Mouse (Mus musculus): ENCODE measurements around the gene Hddc3. TPM values are rescaled to one million over a fixed set of nuclear protein-coding genes. Genes with fewer than 3 reads are reported as not detected.

Gene Hddc3
- polyA plus RNA-seq (2014; fragmentation: Nextera tagmentation; extraction: Ambion mirVana), result 13.3 and 15.7 TPM in 2 replicates

GRCm38 (mm10) chr7:80342858-80343257 lies at the start of gene Hddc3:
Gene Hddc3, plus strand, starts transcription at chr7:80343104.
- H3K4me2 ChIP-seq, result peak within 1 kb of the TSS; percentile 91
- 1% methylated on average over 25 of the region's 25 CpGs for WGBS (ENCODE audit: insufficient replicate concordance)
- H3K36me3 ChIP-seq (ENCODE audit: control insufficient read depth, insufficient read depth, low read length), result no peaks in the 10 kb centered on the region
- peak within 1 kb of the TSS; percentile 59 for H3K4me3 ChIP-seq (ENCODE audit: low read depth, low read length)
- no peaks in the 10 kb centered on the region for H3K9me3 ChIP-seq (replicated peaks; ENCODE audit: control insufficient read depth, low read length)
- H3K4me1 ChIP-seq (ENCODE audit: control insufficient read depth, insufficient read depth, low read length), result peaks cover 25% of the 10 kb centered on the region
- no peak for ATAC-seq (replicated peaks; ENCODE audit: insufficient number of reproducible peaks, low FRiP score, low TSS enrichment)
- no peaks in the 10 kb centered on the region for H3K27me3 ChIP-seq (ENCODE audit: control insufficient read depth, insufficient read depth, low read length)
- H3K27ac ChIP-seq (ENCODE audit: low read depth, low read length), result peak within 1 kb of the TSS; percentile 54
- peak within 1 kb of the TSS; percentile 88 for H3K9ac ChIP-seq (ENCODE audit: low read depth, low read length)

GRCm38 (mm10) chr7:80294062-80294763 lies 48.7 kb upstream of the Hddc3 start, which contains the start of gene Prc1:
Gene Prc1, plus strand, starts transcription at chr7:80294450.
- Histone ChIP-seq H3K36me3 (ENCODE audit: control insufficient read depth, insufficient read depth, low read length) (peaks cover 3% of the 10 kb centered on the region; the same call in 1 of the 2 replicates), H3K9me3 (replicated peaks; ENCODE audit: control insufficient read depth, low read length) (no peaks in the 10 kb centered on the region), H3K9ac (ENCODE audit: low read depth, low read length) (peak within 1 kb of the TSS; percentile 87), H3K4me2 (peak within 1 kb of the TSS; percentile 57), H3K27ac (ENCODE audit: low read depth, low read length) (peak within 1 kb of the TSS; percentile 81), H3K4me1 (ENCODE audit: control insufficient read depth, insufficient read depth, low read length) (peaks cover 9% of the 10 kb centered on the region; the same call in 1 of the 2 replicates), H3K4me3 (ENCODE audit: low read depth, low read length) (peak within 1 kb of the TSS; percentile 76), H3K27me3 (ENCODE audit: control insufficient read depth, insufficient read depth, low read length) (no peaks in the 10 kb centered on the region)
- peak; percentile 98 for ATAC-seq (replicated peaks; ENCODE audit: insufficient number of reproducible peaks, low FRiP score, low TSS enrichment)
- WGBS (ENCODE audit: insufficient replicate concordance), result under 1% methylated on average over 52 of the region's 52 CpGs

DNA sequence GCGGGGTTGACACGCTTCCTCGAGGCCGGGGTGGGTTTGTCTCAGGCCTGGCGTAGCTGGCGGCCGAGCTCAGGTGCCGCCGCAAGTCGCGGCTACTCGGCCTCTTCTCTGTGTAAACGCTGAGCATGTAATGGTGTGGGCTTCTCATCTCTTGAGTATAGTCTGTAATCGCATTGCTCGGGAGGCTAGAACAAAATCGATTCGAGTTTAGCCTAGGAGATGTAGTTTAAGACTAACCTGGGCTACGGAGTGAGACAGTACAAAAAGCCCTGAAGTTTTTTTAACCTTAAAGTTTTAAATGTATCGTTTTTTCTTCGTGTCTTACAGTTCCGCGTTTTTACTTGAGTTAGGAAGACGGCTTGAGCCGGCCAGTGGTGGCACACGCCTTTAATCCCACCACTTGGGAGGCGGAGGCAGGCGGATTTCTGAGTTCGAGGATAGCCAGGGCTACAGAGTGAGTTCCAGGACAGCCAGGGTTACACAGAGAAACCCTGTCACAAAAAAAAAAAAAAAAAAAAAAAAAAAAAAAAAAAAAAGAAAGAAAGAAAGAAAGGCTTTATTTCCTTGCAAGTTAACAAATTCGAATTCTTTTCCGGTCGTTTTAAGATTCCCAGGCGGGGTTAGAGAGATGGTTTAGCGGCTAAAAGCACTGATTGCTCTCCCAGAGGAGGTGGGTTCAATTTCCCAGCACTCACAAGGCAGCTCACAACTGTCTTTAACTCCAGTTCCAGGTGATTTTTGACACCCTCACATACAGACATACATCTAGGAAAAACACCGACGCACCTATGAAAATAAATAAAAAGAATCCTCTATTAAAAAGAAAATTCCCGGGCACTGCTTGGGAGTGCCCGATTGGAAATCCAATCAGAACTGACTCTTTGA lies 47.9 kb upstream of the Hddc3 start:
- no peaks in the 10 kb centered on the region for H3K27me3 ChIP-seq (ENCODE audit: control insufficient read depth, insufficient read depth, low read length)
- H3K4me2 ChIP-seq, result peak overlapping the region; percentile 57
- H3K9ac ChIP-seq (ENCODE audit: low read depth, low read length), result peak overlapping the region; percentile 87
- H3K36me3 ChIP-seq (ENCODE audit: control insufficient read depth, insufficient read depth, low read length), result peaks cover 3% of the 10 kb centered on the region; the same call in 1 of the 2 replicates
- H3K27ac ChIP-seq (ENCODE audit: low read depth, low read length), result peak overlapping the region; percentile 81
- H3K4me1 ChIP-seq (ENCODE audit: control insufficient read depth, insufficient read depth, low read length), result peaks cover 9% of the 10 kb centered on the region; the same call in 1 of the 2 replicates
- ATAC-seq (replicated peaks; ENCODE audit: insufficient number of reproducible peaks, low FRiP score, low TSS enrichment), result peak; percentile 44
- peak overlapping the region; percentile 76 for H3K4me3 ChIP-seq (ENCODE audit: low read depth, low read length)
- WGBS (ENCODE audit: insufficient replicate concordance), result 9% methylated on average over 37 of the region's 37 CpGs
- no peaks in the 10 kb centered on the region for H3K9me3 ChIP-seq (replicated peaks; ENCODE audit: control insufficient read depth, low read length)

- 95% methylated on average over 6 of the region's 6 CpGs for WGBS (ENCODE audit: insufficient replicate concordance)
- H3K4me2 ChIP-seq, result no peak overlapping the region
- no peak for ATAC-seq (replicated peaks; ENCODE audit: insufficient number of reproducible peaks, low FRiP score, low TSS enrichment)
- H3K36me3 ChIP-seq (ENCODE audit: control insufficient read depth, insufficient read depth, low read length), result peaks cover 3% of the 10 kb centered on the region; the same call in 1 of the 2 replicates
- no peak overlapping the region for H3K27ac ChIP-seq (ENCODE audit: low read depth, low read length)
- H3K4me3 ChIP-seq (ENCODE audit: low read depth, low read length), result 0 out of 2 replicates have a peak overlapping the region, but pooled peaks have one; percentile 76
- H3K9me3 ChIP-seq (replicated peaks; ENCODE audit: control insufficient read depth, low read length), result no peaks in the 10 kb centered on the region
- peaks cover 9% of the 10 kb centered on the region; the same call in 1 of the 2 replicates for H3K4me1 ChIP-seq (ENCODE audit: control insufficient read depth, insufficient read depth, low read length)
- H3K9ac ChIP-seq (ENCODE audit: low read depth, low read length), result 0 out of 2 replicates have a peak overlapping the region, but pooled peaks have one; percentile 43
- H3K27me3 ChIP-seq (ENCODE audit: control insufficient read depth, insufficient read depth, low read length), result no peaks in the 10 kb centered on the region
Measured at GRCm38 (mm10) chr7:80296462-80296861, 46.4 kb upstream of the Hddc3 start.

DNA sequence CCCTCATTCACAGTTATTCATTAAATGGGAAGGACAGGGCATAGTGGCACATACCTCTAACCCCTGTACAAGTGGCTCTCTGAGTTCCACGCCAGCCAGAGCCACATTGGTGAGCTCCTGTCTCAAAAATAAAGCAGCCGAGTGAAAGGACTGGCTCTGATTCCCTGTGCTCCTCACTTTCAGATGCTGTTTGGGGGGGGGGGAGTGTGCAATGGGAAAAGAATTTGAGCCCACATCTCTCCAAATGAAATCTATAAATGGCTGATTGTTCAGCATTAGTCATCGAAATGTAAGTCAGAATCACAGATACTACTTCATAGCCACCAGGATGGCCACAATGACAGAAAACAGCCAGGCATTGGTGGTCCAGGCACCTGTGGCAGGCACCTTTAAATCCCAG lies 45.9 kb upstream of the Hddc3 start:
- H3K4me2 ChIP-seq, result no peak overlapping the region
- H3K9ac ChIP-seq (ENCODE audit: low read depth, low read length), result no peak overlapping the region
- no peaks in the 10 kb centered on the region for H3K9me3 ChIP-seq (replicated peaks; ENCODE audit: control insufficient read depth, low read length)
- H3K27me3 ChIP-seq (ENCODE audit: control insufficient read depth, insufficient read depth, low read length), result no peaks in the 10 kb centered on the region
- no peak overlapping the region for H3K4me3 ChIP-seq (ENCODE audit: low read depth, low read length)
- H3K36me3 ChIP-seq (ENCODE audit: control insufficient read depth, insufficient read depth, low read length), result peaks cover 7% of the 10 kb centered on the region
- H3K27ac ChIP-seq (ENCODE audit: low read depth, low read length), result no peak overlapping the region
- no peak for ATAC-seq (replicated peaks; ENCODE audit: insufficient number of reproducible peaks, low FRiP score, low TSS enrichment)
- WGBS (ENCODE audit: insufficient replicate concordance), result 86% methylated on average over 3 of the region's 3 CpGs
- peaks cover 9% of the 10 kb centered on the region; the same call in 1 of the 2 replicates for H3K4me1 ChIP-seq (ENCODE audit: control insufficient read depth, insufficient read depth, low read length)

GRCm38 (mm10) chr7:80298754-80299153 lies 44.1 kb upstream of the Hddc3 start:
- Histone ChIP-seq H3K4me1 (ENCODE audit: control insufficient read depth, insufficient read depth, low read length) (peaks cover 8% of the 10 kb centered on the region; the same call in 1 of the 2 replicates), H3K4me3 (ENCODE audit: low read depth, low read length) (no peak overlapping the region), H3K4me2 (no peak overlapping the region), H3K27me3 (ENCODE audit: control insufficient read depth, insufficient read depth, low read length) (no peaks in the 10 kb centered on the region), H3K36me3 (ENCODE audit: control insufficient read depth, insufficient read depth, low read length) (peaks cover 14% of the 10 kb centered on the region), H3K27ac (ENCODE audit: low read depth, low read length) (no peak overlapping the region), H3K9ac (ENCODE audit: low read depth, low read length) (no peak overlapping the region), H3K9me3 (replicated peaks; ENCODE audit: control insufficient read depth, low read length) (no peaks in the 10 kb centered on the region)
- 94% methylated on average over 4 of the region's 4 CpGs for WGBS (ENCODE audit: insufficient replicate concordance)
- ATAC-seq (replicated peaks; ENCODE audit: insufficient number of reproducible peaks, low FRiP score, low TSS enrichment), result no peak

- Histone ChIP-seq H3K9me3 (replicated peaks; ENCODE audit: control insufficient read depth, low read length) (no peaks in the 10 kb centered on the region), H3K9ac (ENCODE audit: low read depth, low read length) (no peak overlapping the region), H3K27me3 (ENCODE audit: control insufficient read depth, insufficient read depth, low read length) (no peaks in the 10 kb centered on the region), H3K4me1 (ENCODE audit: control insufficient read depth, insufficient read depth, low read length) (peaks cover 7% of the 10 kb centered on the region; the same call in 1 of the 2 replicates), H3K27ac (ENCODE audit: low read depth, low read length) (no peak overlapping the region), H3K4me2 (no peak overlapping the region), H3K4me3 (ENCODE audit: low read depth, low read length) (no peak overlapping the region), H3K36me3 (ENCODE audit: control insufficient read depth, insufficient read depth, low read length) (peaks cover 20% of the 10 kb centered on the region)
- ATAC-seq (replicated peaks; ENCODE audit: insufficient number of reproducible peaks, low FRiP score, low TSS enrichment), result no peak
- WGBS (ENCODE audit: insufficient replicate concordance), result 89% methylated on average over 3 of the region's 3 CpGs
Measured at GRCm38 (mm10) chr7:80299568-80299967, 43.3 kb upstream of the Hddc3 start.

GRCm38 (mm10) chr7:80301522-80301921 lies 41.4 kb upstream of the Hddc3 start:
- no peak overlapping the region for H3K4me3 ChIP-seq (ENCODE audit: low read depth, low read length)
- no peaks in the 10 kb centered on the region for H3K27me3 ChIP-seq (ENCODE audit: control insufficient read depth, insufficient read depth, low read length)
- no peak for ATAC-seq (replicated peaks; ENCODE audit: insufficient number of reproducible peaks, low FRiP score, low TSS enrichment)
- H3K9me3 ChIP-seq (replicated peaks; ENCODE audit: control insufficient read depth, low read length), result no peaks in the 10 kb centered on the region
- peaks cover 34% of the 10 kb centered on the region for H3K36me3 ChIP-seq (ENCODE audit: control insufficient read depth, insufficient read depth, low read length)
- no peak overlapping the region for H3K4me2 ChIP-seq
- H3K27ac ChIP-seq (ENCODE audit: low read depth, low read length), result no peak overlapping the region
- 93% methylated on average over 2 of the region's 2 CpGs for WGBS (ENCODE audit: insufficient replicate concordance)
- H3K4me1 ChIP-seq (ENCODE audit: control insufficient read depth, insufficient read depth, low read length), result no peaks in the 10 kb centered on the region
- H3K9ac ChIP-seq (ENCODE audit: low read depth, low read length), result no peak overlapping the region

Measured in heart, embryonic 11.5 days (tissue).